Mouse (Mus musculus) testis, postnatal 14 days (tissue): ENCODE measurements at regions not wholly inside any gene's neighbourhood (a gene's known extent, or its start where the extent isn't known, plus 50 kb on each side); places are given as distances from the start of the nearest gene placed in this dataset.

Experiments
- DNase-seq: peaks from one replicate; pipeline ENCODE4 v3.0.0; 2021; ENCODE audit warnings: low spot score

- DNase-seq, result no peak
These were observed 384.4 kb downstream of the Zfp536 start for GRCm38 (mm10) chr7:37388843-37389702.

DNA sequence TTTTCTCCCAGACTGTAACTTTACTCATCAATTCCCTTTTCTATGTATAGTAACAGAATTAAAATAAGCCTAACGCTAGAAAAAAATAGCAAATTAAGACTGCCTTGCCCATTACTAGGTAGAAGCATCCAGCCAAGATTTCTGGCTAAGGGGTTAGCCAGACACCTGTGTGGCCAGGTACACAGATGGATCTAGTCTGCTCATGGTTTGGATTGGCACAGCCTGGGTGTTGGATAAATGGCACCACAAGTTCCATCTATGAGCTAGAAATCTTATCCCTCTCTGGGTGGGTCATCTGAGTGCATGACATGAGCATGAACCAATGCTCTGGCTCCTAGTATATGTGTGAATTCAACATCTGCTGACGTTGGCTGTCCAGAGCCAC, 383.7 kb downstream of the Zfp536 start:
- no peak for DNase-seq

DNA sequence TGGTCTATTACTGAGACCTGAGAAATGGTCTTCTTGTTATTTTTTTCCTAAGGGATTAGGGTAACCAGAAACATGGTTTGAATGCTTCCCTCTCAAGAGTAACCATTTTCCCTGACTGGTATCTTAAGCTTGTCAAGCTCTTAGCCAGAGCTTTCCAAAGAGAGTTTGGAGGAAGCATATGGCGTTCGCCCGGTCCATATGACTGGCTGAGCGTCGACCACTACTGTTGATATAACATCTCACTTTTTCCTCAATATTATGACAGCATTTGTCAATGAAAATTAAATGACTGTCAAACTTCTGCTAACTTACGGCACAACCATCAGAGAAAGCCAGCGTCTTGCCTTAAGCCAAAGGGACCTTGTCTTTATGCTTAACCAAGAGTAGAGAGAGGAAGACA, 383.2 kb downstream of the Zfp536 start:
- no peak for DNase-seq

DNA sequence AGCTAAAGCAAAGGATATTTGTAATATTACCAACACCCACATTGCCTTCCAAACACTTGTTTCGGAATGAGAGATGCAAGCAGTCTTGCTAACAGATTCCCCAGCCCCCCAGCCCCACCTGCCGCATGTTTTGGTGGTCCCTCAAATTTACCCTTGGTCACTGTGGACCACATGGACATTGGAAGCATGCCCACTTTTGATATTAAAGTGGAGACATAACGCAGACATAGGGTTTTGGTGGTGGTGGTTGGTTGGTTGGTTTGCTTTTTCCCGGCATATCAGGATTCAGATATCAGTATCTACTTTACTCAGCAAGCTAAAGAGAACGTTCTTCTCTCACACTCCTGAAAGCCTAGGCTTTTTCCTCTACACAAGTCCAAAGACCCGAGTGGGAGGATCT, 381.3 kb downstream of the Zfp536 start:
- no peak for DNase-seq

DNA sequence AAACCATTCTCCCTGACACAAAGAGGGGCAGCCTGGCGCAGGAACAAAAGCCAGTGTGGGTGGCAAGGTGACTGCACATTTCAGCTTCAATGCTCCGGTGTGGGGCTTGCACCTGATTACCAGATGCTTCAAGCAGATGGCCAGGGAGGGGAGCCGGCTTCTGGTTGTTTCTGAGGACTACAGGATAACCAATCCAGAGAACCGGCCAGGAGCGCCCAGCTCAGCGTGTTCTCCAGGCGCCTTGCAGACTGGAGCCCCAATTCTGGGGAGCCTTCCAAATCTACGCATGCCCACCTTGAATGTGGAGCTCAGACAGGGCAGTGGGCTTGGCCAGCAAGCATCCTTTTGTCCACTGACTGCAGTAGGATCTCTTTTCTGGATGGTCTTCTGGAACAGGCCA, 380.8 kb downstream of the Zfp536 start:
- no peak for DNase-seq

- DNase-seq, result no peak
These were observed 380.4 kb downstream of the Zfp536 start for GRCm38 (mm10) chr7:37393071-37393470.

GRCm38 (mm10) chr7:37394965-37395426, 378.4 kb downstream of the Zfp536 start:
- no peak for DNase-seq

- no peak for DNase-seq
These were observed 377.4 kb downstream of the Zfp536 start for GRCm38 (mm10) chr7:37395881-37396513.

DNA sequence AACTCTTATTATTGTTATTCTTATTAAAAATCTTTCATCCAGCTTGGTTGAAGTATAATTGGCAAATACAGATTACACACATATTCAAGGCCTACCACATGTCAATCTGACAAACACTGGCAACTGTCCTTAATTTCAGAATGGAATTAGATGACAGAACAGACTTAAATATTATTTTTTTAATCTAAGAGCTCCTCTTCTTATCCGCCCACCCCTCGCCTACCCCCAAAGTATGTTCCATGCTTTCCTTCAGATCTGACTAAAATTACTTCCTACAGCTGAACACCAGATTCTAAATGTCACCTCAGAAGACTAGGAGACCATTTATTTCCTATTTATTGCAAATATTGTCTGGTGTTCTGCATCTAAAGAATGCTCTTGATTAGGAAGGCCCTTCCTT, 370.0 kb downstream of the Zfp536 start:
- DNase-seq, result no peak

GRCm38 (mm10) chr7:37413350-37413749, 360.1 kb downstream of the Zfp536 start:
- no peak for DNase-seq

DNA sequence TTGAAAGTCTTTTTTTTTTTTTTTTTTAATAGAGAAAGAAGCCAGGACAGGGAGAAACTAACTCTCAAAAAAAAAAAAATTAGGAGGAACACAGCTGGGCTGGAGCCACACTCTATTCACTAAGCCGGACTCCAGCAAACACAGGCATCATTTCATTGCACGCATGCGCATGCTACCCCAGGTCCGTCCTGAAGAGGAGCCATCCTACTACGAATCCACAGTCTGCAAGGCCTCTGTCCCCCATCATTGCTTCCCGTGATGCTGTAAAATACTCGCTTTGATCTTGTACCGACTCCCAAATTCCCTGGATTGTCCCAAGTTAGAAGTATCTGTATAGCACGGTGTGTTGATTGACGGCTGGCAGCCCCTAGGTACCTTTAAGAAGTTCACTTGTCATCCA, 351.7 kb downstream of the Zfp536 start:
- DNase-seq, result no peak
